Mouse (Mus musculus) MN1 (cell line): ENCODE measurements around the gene Mif4gd.
A peak's percentile ranks its signal among the peaks of the same experiment; 100 is the strongest.

Experiments
- DNase-seq: peaks from one replicate; pipeline ENCODE4 v3.0.0-alpha.2; 2016; ENCODE audit warnings: low spot score

Gene Mif4gd

DNA sequence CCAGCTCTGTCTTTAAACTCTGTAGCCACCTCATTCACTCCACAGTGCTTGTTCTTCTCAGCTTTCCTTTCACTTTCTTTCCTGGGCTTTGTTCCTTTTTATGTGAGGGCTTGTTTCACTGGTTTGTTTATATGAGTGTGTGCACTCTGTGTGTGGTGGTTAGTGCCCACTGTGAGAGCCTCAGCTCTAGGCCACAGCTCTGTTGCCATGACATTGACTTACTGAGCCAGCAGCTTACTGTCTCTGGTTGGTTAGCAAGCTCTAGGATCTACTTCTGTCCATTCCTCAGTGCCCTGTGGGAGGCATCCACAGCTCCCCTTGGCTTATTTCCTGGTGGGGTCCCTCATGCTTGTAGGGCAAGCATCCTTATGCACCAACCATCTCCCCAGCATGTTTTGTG lies 33.7 kb downstream of the Mif4gd start:
- no peak for DNase-seq

DNA sequence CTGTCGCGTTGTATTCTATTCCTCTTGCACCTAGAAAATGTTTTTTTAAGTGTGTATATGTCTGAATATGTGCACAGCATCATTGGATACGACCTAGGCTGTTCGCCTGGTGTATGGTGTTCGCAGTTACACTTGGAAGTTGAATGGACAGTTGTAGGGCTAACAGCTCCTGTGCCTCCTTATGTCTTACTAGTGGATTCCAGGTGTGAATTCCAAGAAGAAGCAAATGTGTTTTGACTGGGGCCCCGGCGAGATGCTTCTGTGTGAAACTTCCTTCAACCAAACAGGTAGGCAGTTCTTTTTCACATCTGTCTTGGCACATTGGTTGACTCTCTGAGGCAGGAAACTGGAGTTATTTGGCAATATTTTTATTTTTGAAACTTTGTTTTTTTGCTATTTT lies 47.8 kb downstream of the Mif4gd start:
- no peak for DNase-seq

DNA sequence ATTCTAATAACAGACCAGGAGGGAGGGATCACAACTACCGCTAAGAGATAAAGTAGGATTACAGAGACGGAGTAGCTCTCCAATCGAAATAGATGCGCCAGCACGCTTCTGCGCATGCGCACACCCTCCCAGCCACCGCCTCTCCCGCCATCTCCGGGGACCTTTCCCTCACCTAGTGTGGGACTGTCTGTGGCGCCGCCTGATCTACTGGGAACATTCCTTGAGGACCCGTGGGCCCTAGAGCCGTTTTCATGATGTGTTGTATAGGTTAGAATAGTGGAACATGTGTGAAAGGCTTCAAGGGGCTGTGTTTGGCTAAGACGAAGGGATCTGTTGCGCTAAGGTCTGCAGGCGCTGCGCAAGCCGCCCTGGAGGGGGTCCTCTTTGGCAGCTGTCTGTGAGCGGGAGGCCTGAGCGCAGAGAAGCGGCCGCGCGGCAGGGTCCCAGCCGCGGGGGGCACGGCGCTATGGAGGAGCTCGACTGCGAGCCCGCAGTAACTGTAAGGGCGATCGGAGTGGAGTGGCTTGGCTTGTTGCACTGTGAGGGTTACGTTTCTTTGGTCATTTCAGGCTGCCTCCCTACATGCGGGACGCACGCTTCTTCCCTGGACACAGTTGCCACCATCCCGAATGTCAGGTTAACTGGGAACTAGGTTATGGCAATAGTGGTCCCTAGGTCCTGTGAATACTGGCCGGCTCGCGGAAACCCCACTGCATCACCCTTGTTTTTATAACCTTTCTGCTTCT lies 48.5 kb downstream of the Mif4gd start, which contains the start of gene Nup85:
Gene Nup85 (plus strand): TSS at position 371 of the 746 bp plus-strand sequence.
- DNase-seq = peak; percentile 95

DNA sequence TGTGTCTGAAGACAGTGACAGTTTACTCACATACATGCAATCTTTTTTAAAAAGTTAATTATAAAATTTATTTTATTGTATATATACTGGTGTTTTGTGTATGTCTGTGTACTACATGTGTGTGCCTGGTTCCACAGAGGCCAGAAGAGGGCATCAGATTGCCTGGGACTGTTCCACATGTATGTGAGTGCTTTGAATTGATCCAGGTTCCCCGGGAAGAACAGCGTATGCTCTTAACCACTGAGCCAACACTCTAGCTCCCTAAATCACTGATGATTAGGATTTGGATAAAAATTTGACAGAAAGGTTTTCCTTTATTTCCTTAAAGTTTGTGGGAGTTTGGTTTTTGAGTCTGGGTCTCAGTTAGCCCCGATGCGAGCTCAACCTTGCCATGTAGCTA lies 49.4 kb downstream of the Mif4gd start:
- DNase-seq = peak; percentile 13
